Comparison of ENCODE assay signal across 11 mouse cellular contexts in genomic region chr13:25150154-25150781, GRCm38 (mm10).
A peak's percentile ranks its signal among the peaks of the same experiment; 100 is the strongest.
DNase-seq lines count a peak whose midpoint lies in the region; ATAC-seq lines count a peak whose summit lies in the region.
"Had no signal": no experiment of that assay in that cellular context is flagged by ENCODE, and none has a peak within 500 bp of the region (broad histone marks: within the 10 kb centered on the region; RNA-seq: fewer than 3 reads in every experiment).

No protein-coding gene starts in this region.

- ATAC-seq in heart, embryonic 13.5 days (ENCODE audit: extremely low read depth, insufficient number of reproducible peaks, low FRiP score, low TSS enrichment), result no peak
- ATAC-seq in midbrain, embryonic 13.5 days, result 0 out of 2 replicates have a peak, but pooled peaks have one; percentile 30
- no peak; the same call in 1 of the 2 replicates for ATAC-seq in midbrain, embryonic 11.5 days (ENCODE audit: low FRiP score)
- ATAC-seq: CD4-positive, CD25-positive, alpha-beta regulatory T cell, adult 4 months had no signal

- H3K4me3 ChIP-seq in heart, embryonic 13.5 days, result 0 out of 2 replicates have a peak overlapping the region, but pooled peaks have one; percentile 3
- H3K4me3 ChIP-seq in midbrain, embryonic 13.5 days (replicated peaks), result no peak overlapping the region
- H3K4me3 ChIP-seq in midbrain, embryonic 11.5 days (ENCODE audit: low read depth, low read length), result no peak overlapping the region
- H3K4me3 ChIP-seq: myocyte had no signal

- H3K4me1 ChIP-seq in heart, embryonic 13.5 days, result 0 out of 2 replicates have a peak, but pooled peaks cover 6% of the 10 kb centered on the region
- peaks cover 4% of the 10 kb centered on the region; the same call in 1 of the 2 replicates for H3K4me1 ChIP-seq in midbrain, embryonic 13.5 days (replicated peaks)
- H3K4me1 ChIP-seq in midbrain, embryonic 11.5 days (ENCODE audit: control insufficient read depth, insufficient read depth, low read length), result no peaks in the 10 kb centered on the region

- H3K36me3 ChIP-seq in heart, embryonic 13.5 days, result no peaks in the 10 kb centered on the region
- H3K36me3 ChIP-seq in midbrain, embryonic 13.5 days, result no peaks in the 10 kb centered on the region
- no peaks in the 10 kb centered on the region for H3K36me3 ChIP-seq in midbrain, embryonic 11.5 days (ENCODE audit: control insufficient read depth, insufficient read depth, low read length)

- no peaks in the 10 kb centered on the region for H3K27me3 ChIP-seq in heart, embryonic 13.5 days (replicated peaks)
- no peaks in the 10 kb centered on the region for H3K27me3 ChIP-seq in midbrain, embryonic 13.5 days
- no peaks in the 10 kb centered on the region for H3K27me3 ChIP-seq in midbrain, embryonic 11.5 days (ENCODE audit: control insufficient read depth, insufficient read depth, low read length)

- no peaks in the 10 kb centered on the region for H3K9me3 ChIP-seq in heart, embryonic 13.5 days
- H3K9me3 ChIP-seq in midbrain, embryonic 13.5 days, result no peaks in the 10 kb centered on the region
- no peaks in the 10 kb centered on the region for H3K9me3 ChIP-seq in midbrain, embryonic 11.5 days (ENCODE audit: control insufficient read depth, low read length)

- no peak overlapping the region for H3K9ac ChIP-seq in heart, embryonic 13.5 days
- no peak overlapping the region for H3K9ac ChIP-seq in midbrain, embryonic 13.5 days (replicated peaks)
- H3K9ac ChIP-seq in midbrain, embryonic 11.5 days (ENCODE audit: low read length), result no peak overlapping the region

- WGBS in heart, embryonic 13.5 days, result 15% methylated on average over 17 of the region's 17 CpGs
- WGBS in midbrain, embryonic 13.5 days, result 23% methylated on average over 17 of the region's 17 CpGs
- WGBS in midbrain, embryonic 11.5 days, result 20% methylated on average over 17 of the region's 17 CpGs

- H3K4me2 ChIP-seq in heart, embryonic 13.5 days, result peak overlapping the region; percentile 43
- H3K4me2 ChIP-seq in midbrain, embryonic 13.5 days (replicated peaks), result 0 out of 2 replicates have a peak overlapping the region, but pooled peaks have one; percentile 11
- H3K4me2 ChIP-seq in midbrain, embryonic 11.5 days, result no peak overlapping the region

- no peak overlapping the region for H3K27ac ChIP-seq in heart, embryonic 13.5 days (replicated peaks)
- no peak overlapping the region for H3K27ac ChIP-seq in midbrain, embryonic 13.5 days
- H3K27ac ChIP-seq in midbrain, embryonic 11.5 days (ENCODE audit: low read depth, low read length), result no peak overlapping the region

- no peak for DNase-seq in heart, postnatal 4 days
- no peak for DNase-seq in midbrain, embryonic 11.5 days (ENCODE audit: low spot score, missing footprints)
- peak; percentile 25 for DNase-seq in kidney, adult 9 months
- peak; percentile 67 for DNase-seq in retina, postnatal 1 day
- DNase-seq in gastrocnemius, postnatal 25 days, result no peak
- no peak for DNase-seq in cerebellum, adult 18-20 months
- DNase-seq: cerebellum, adult 11-12 months had no signal

Comparison
In these comparisons a context has a peak if more than half of its experiments do, and no peak if none do; other contexts are left out.
1. DNase-seq: peak in kidney, adult 9 months (single experiment) and retina, postnatal 1 day (single experiment); none in heart, postnatal 4 days (single experiment), midbrain, embryonic 11.5 days (single experiment), gastrocnemius, postnatal 25 days (single experiment) and cerebellum, adult 18-20 months (0 of 2).